Comparison of ENCODE assay signal across 25 mouse cellular contexts in genomic region chr2:5102891-5103290, GRCm38 (mm10). TPM values are rescaled to one million over a fixed set of nuclear protein-coding genes. Genes with fewer than 3 reads are reported as not detected.
DNase-seq lines count a peak whose midpoint lies in the region; ATAC-seq lines count a peak whose summit lies in the region.
"Had no signal": no experiment of that assay in that cellular context is flagged by ENCODE, and none has a peak within 500 bp of the region (broad histone marks: within the 10 kb centered on the region; RNA-seq: fewer than 3 reads in every experiment).

No protein-coding gene starts in this region.

- 42% methylated on average over 1 of the region's 1 CpGs for WGBS in lung, embryonic 16.5 days
- WGBS in embryonic facial prominence, embryonic 14.5 days: 56% methylated on average over 1 of the region's 1 CpGs
- WGBS in stomach, embryonic 16.5 days: 32% methylated on average over 1 of the region's 1 CpGs
- WGBS in liver, embryonic 12.5 days (ENCODE audit: insufficient replicate concordance): 35% methylated on average over 1 of the region's 1 CpGs

- H3K4me2 ChIP-seq in lung, embryonic 16.5 days (ENCODE audit: low read depth, low read length): no peak overlapping the region
- no peak overlapping the region for H3K4me2 ChIP-seq in embryonic facial prominence, embryonic 14.5 days (ENCODE audit: low read depth, low read length)
- H3K4me2 ChIP-seq in stomach, embryonic 16.5 days (ENCODE audit: low read depth, low read length): no peak overlapping the region
- H3K4me2 ChIP-seq in liver, embryonic 12.5 days: no peak overlapping the region
- H3K4me2 ChIP-seq: heart, embryonic 11.5 days; hindbrain, embryonic 14.5 days; limb, embryonic 12.5 days; midbrain, embryonic 12.5 days; neural tube, embryonic 13.5 days had no signal

- no peak overlapping the region for H3K27ac ChIP-seq in lung, embryonic 16.5 days (ENCODE audit: low read length)
- H3K27ac ChIP-seq in embryonic facial prominence, embryonic 14.5 days (replicated peaks; ENCODE audit: low read depth, low read length): no peak overlapping the region
- peak overlapping the region; percentile 62 for H3K27ac ChIP-seq in stomach, embryonic 16.5 days (ENCODE audit: low read length)
- no peak overlapping the region for H3K27ac ChIP-seq in liver, embryonic 12.5 days
- H3K27ac ChIP-seq: hindbrain, embryonic 14.5 days; left cerebral cortex, adult 2 months; limb, embryonic 12.5 days; midbrain, embryonic 12.5 days; neural tube, embryonic 13.5 days had no signal

- H3K9ac ChIP-seq in lung, embryonic 16.5 days (ENCODE audit: low read length): no peak overlapping the region
- H3K9ac ChIP-seq in embryonic facial prominence, embryonic 14.5 days (ENCODE audit: low read depth, low read length): no peak overlapping the region
- no peak overlapping the region for H3K9ac ChIP-seq in stomach, embryonic 16.5 days (ENCODE audit: low read length)
- H3K9ac ChIP-seq in liver, embryonic 12.5 days: no peak overlapping the region
- H3K9ac ChIP-seq: hindbrain, embryonic 14.5 days; limb, embryonic 12.5 days; midbrain, embryonic 12.5 days; neural tube, embryonic 13.5 days had no signal

- H3K27me3 ChIP-seq in lung, embryonic 16.5 days (ENCODE audit: control insufficient read depth, insufficient read depth, low read depth, low read length): no peaks in the 10 kb centered on the region
- no peaks in the 10 kb centered on the region for H3K27me3 ChIP-seq in embryonic facial prominence, embryonic 14.5 days (replicated peaks; ENCODE audit: control insufficient read depth, insufficient read depth, low read length)
- no peaks in the 10 kb centered on the region for H3K27me3 ChIP-seq in stomach, embryonic 16.5 days (ENCODE audit: control insufficient read depth, insufficient read depth, low read length)
- peaks cover 11% of the 10 kb centered on the region for H3K27me3 ChIP-seq in liver, embryonic 12.5 days (replicated peaks)
- H3K27me3 ChIP-seq: limb, embryonic 12.5 days; midbrain, embryonic 12.5 days; neural tube, embryonic 13.5 days had no signal

- H3K36me3 ChIP-seq in lung, embryonic 16.5 days (ENCODE audit: control insufficient read depth, insufficient read depth, low read length): no peaks in the 10 kb centered on the region
- H3K36me3 ChIP-seq in embryonic facial prominence, embryonic 14.5 days (ENCODE audit: control insufficient read depth, insufficient read depth, low read length): no peaks in the 10 kb centered on the region
- no peaks in the 10 kb centered on the region for H3K36me3 ChIP-seq in stomach, embryonic 16.5 days (ENCODE audit: control insufficient read depth, insufficient read depth, low read length)
- H3K36me3 ChIP-seq in liver, embryonic 12.5 days: no peaks in the 10 kb centered on the region
- H3K36me3 ChIP-seq: limb, embryonic 12.5 days; midbrain, embryonic 12.5 days; neural tube, embryonic 13.5 days had no signal

- ATAC-seq in lung, embryonic 16.5 days (ENCODE audit: low read depth): peak; percentile 41
- ATAC-seq in embryonic facial prominence, embryonic 14.5 days (ENCODE audit: low read depth): no peak
- ATAC-seq in stomach, embryonic 16.5 days (ENCODE audit: insufficient read depth, low FRiP score): peak; percentile 78
- no peak for ATAC-seq in liver, embryonic 12.5 days
- ATAC-seq: CD4-positive, CD25-positive, alpha-beta regulatory T cell, adult 4 months; forebrain, embryonic 16.5 days; intestine, postnatal 0 days; lung, postnatal 0 days had no signal

- H3K4me3 ChIP-seq in lung, embryonic 16.5 days (ENCODE audit: low read length): no peak overlapping the region
- no peak overlapping the region for H3K4me3 ChIP-seq in embryonic facial prominence, embryonic 14.5 days (ENCODE audit: low read depth, low read length)
- no peak overlapping the region for H3K4me3 ChIP-seq in stomach, embryonic 16.5 days (replicated peaks; ENCODE audit: low read length)
- H3K4me3 ChIP-seq in liver, embryonic 12.5 days: no peak overlapping the region
- H3K4me3 ChIP-seq: left cerebral cortex, adult 2 months; limb, embryonic 12.5 days; midbrain, embryonic 12.5 days; neural tube, embryonic 13.5 days had no signal

- no peaks in the 10 kb centered on the region for H3K9me3 ChIP-seq in lung, embryonic 16.5 days (ENCODE audit: control insufficient read depth, low read length)
- H3K9me3 ChIP-seq in embryonic facial prominence, embryonic 14.5 days (ENCODE audit: control insufficient read depth, low read length): peaks cover 22% of the 10 kb centered on the region
- peaks cover 8% of the 10 kb centered on the region for H3K9me3 ChIP-seq in stomach, embryonic 16.5 days (replicated peaks; ENCODE audit: control insufficient read depth, low read length)
- H3K9me3 ChIP-seq in liver, embryonic 12.5 days (replicated peaks): no peaks in the 10 kb centered on the region

- DNase-seq in lung, postnatal 25 days (ENCODE audit: low spot score): no peak
- DNase-seq in NIH3T3 (ENCODE audit: low read depth): peak; percentile 71
- peak; percentile 50 for DNase-seq in embryonic facial prominence, embryonic 14.5 days (ENCODE audit: low spot score)
- no peak for DNase-seq in frontal cortex, postnatal 10 days (ENCODE audit: low spot score in 2 of 2)
- DNase-seq: adrenal gland, adult 2 months; adrenal gland, postnatal 36 days; cerebellum, adult 18-20 months; cerebellum, postnatal 14 days; gastrocnemius, postnatal 10 days; kidney, postnatal 25 days; thymus, adult 18-20 months; thymus, postnatal 25 days had no signal

- peaks cover 3% of the 10 kb centered on the region; the same call in 1 of the 2 replicates for H3K4me1 ChIP-seq in lung, embryonic 16.5 days (replicated peaks; ENCODE audit: control insufficient read depth, insufficient read depth, low read length)
- H3K4me1 ChIP-seq in embryonic facial prominence, embryonic 14.5 days (ENCODE audit: control insufficient read depth, insufficient read depth, low read length): peaks cover 12% of the 10 kb centered on the region
- H3K4me1 ChIP-seq in stomach, embryonic 16.5 days (ENCODE audit: control insufficient read depth, insufficient read depth, low read length): peaks cover 9% of the 10 kb centered on the region; the same call in 1 of the 2 replicates
- no peaks in the 10 kb centered on the region for H3K4me1 ChIP-seq in liver, embryonic 12.5 days

RNA-seq across cellular contexts. Expression of gene Ccdc3, which starts 34.7 kb away (rescaled TPM):
- 1.6 and 1.9 TPM in 2 replicates for polyA plus RNA-seq in lung, embryonic 16.5 days (2015; fragmentation: Nextera tagmentation; extraction: Ambion mirVana)
- 25.8 and 25.9 TPM in 2 replicates for polyA plus RNA-seq in embryonic facial prominence, embryonic 14.5 days (2014; fragmentation: Nextera tagmentation; extraction: Ambion mirVana)
- 20.7 and 21.2 TPM in 2 replicates for polyA plus RNA-seq in stomach, embryonic 16.5 days (2015; fragmentation: Nextera tagmentation; extraction: Ambion mirVana)
- polyA plus RNA-seq in liver, embryonic 12.5 days (2016; fragmentation: Nextera tagmentation; extraction: Ambion mirVana): 10.2 and 13.9 TPM in 2 replicates
- polyA plus RNA-seq: CD4-positive, CD25-positive, alpha-beta regulatory T cell, adult 4 months had no signal

RNA-seq across cellular contexts. Expression of gene Optn, which starts 39.0 kb away (rescaled TPM):
- polyA plus RNA-seq in lung, embryonic 16.5 days (2015; fragmentation: Nextera tagmentation; extraction: Ambion mirVana): 13.3 and 13.5 TPM in 2 replicates
- 6.8 and 7.1 TPM in 2 replicates for polyA plus RNA-seq in embryonic facial prominence, embryonic 14.5 days (2014; fragmentation: Nextera tagmentation; extraction: Ambion mirVana)
- polyA plus RNA-seq in stomach, embryonic 16.5 days (2015; fragmentation: Nextera tagmentation; extraction: Ambion mirVana): 17.6 and 18.6 TPM in 2 replicates
- polyA plus RNA-seq in liver, embryonic 12.5 days (2016; fragmentation: Nextera tagmentation; extraction: Ambion mirVana): 18.5 and 18.7 TPM in 2 replicates

Comparison
In these comparisons a context has a peak if more than half of its experiments do, and no peak if none do; other contexts are left out.
1. ATAC-seq: peak in lung, embryonic 16.5 days (single experiment) and stomach, embryonic 16.5 days (single experiment); none in embryonic facial prominence, embryonic 14.5 days (single experiment) and liver, embryonic 12.5 days (single experiment).
2. DNase-seq: peak in NIH3T3 (single experiment) and embryonic facial prominence, embryonic 14.5 days (single experiment); none in lung, postnatal 25 days (single experiment) and frontal cortex, postnatal 10 days (0 of 2).